Mouse (Mus musculus) hindbrain, embryonic 11.5 days (tissue): Measurements from ENCODE around the gene Wnt5b. TPM values are rescaled to one million over a fixed set of nuclear protein-coding genes. Genes with fewer than 3 reads are reported as not detected.
A peak's percentile ranks its signal among the peaks of the same experiment; 100 is the strongest.

ENCODE experiments used
- ATAC-seq: fragments of 200-750 bp; cut with Nextera tagmentation; 2 replicates; pipeline ENCODE4 v1.8.0; 2017; ENCODE audit warnings: mild to moderate bottlenecking, moderate TSS enrichment, moderate library complexity; ENCODE audit not compliant: low FRiP score
- DNase-seq: peaks from one replicate; pipeline ENCODE4 v3.0.0-alpha.2; 2015; ENCODE audit warnings: low spot score
- H3K27ac ChIP-seq: fragments of 300-500 bp; sonication (generic); 2 replicates; pipeline ENCODE4 v1.5.1; 2014; ENCODE audit warnings: mild to moderate bottlenecking, low read depth, low read length
- H3K27me3 ChIP-seq: fragments of 300-500 bp; sonication (generic); 2 replicates; pipeline ENCODE4 v1.6.1; 2014; ENCODE audit warnings: mild to moderate bottlenecking, low read length, moderate library complexity, mixed read lengths; ENCODE audit not compliant: control insufficient read depth, insufficient read depth
- H3K36me3 ChIP-seq: fragments of 300-500 bp; sonication (generic); 2 replicates; pipeline ENCODE4 v1.6.1; 2014; ENCODE audit warnings: mild to moderate bottlenecking, low read length, moderate library complexity, mixed read lengths; ENCODE audit not compliant: control insufficient read depth, insufficient read depth
- H3K4me1 ChIP-seq: fragments of 300-500 bp; sonication (generic); replicated peaks from 2 replicates; pipeline ENCODE4 v1.6.1; 2014; ENCODE audit warnings: low read length, mixed read lengths; ENCODE audit not compliant: control insufficient read depth, insufficient read depth
- H3K4me2 ChIP-seq: fragments of 300-500 bp; sonication (generic); replicated peaks from 2 replicates; pipeline ENCODE4 v1.6.1; 2014; ENCODE audit warnings: mild to moderate bottlenecking, low read depth, low read length
- H3K4me3 ChIP-seq: fragments of 300-500 bp; sonication (generic); 2 replicates; pipeline ENCODE4 v1.5.1; 2014; ENCODE audit warnings: low read depth, low read length
- H3K9ac ChIP-seq: fragments of 300-500 bp; sonication (generic); 2 replicates; pipeline ENCODE4 v1.6.1; 2014; ENCODE audit warnings: low read depth, low read length
- H3K9me3 ChIP-seq: fragments of 300-500 bp; sonication (generic); 2 replicates; pipeline ENCODE4 v1.6.1; 2016; ENCODE audit warnings: low read length; ENCODE audit not compliant: control insufficient read depth
- WGBS: fragments of 180-500 bp; shearing (Covaris S2); extraction: QIAGEN DNeasy Blood & Tissue Kit; methylation state at CpG from one replicate; pipeline ENCODE4 v1.1.7; 2014; 5-methylcytosine and 5-hydroxymethylcytosine counted together
- polyA plus RNA-seq: library from polyadenylated mRNA; unstranded; fragments of >200 nt; fragmentation: Nextera tagmentation; extraction: Ambion mirVana; gene quantifications from 2 replicates; pipeline ENCODE4 v1.2.1, GENCODE M21; 2014

Wnt5b gene
- 5.4 and 5.8 TPM in 2 replicates for polyA plus RNA-seq

DNA sequence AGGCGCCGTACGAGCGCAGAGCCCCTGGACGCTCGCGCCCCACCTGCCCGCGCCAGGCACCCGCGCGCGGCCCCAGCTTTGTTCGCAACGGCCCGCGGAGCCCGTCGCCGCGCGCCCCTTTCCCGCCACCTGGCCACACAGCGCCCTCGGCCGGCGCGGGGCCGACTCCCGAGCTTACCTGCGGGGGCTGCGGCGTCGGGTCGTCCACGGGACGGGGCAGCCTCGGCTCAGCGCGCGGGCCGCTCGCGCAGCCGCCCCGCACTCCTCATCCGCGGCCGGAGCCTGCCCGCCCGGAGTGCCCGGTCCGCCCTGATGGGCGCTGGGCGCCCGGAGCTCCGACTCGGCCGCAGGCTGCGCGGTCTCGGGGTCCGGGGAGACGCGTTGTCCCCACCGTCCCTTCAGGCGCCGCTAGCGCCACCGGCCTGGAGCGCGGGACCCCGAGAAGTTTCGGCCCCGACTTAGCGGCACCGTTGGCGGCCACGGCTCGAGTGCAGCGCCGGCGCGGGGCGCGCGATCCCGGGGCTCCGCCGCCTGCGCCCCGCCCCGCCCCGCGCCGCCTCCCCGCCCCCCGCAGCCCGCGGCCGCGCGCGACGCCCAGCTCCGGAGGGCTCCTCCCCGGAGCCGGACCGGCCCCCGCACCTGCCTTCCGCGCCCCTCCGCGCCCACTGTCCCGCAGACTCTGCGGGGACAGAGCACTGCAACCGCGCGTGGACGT lies at the start of gene Wnt5b:
Gene Wnt5b (minus strand): TSS at position 545 of the 715 bp plus-strand sequence.
- H3K36me3 ChIP-seq: no peaks in the 10 kb centered on the region
- peak within 1 kb of the TSS; percentile 75 for H3K4me3 ChIP-seq
- peak within 1 kb of the TSS; percentile 77 for H3K9ac ChIP-seq
- ATAC-seq (peak; percentile 73), DNase-seq (peak; percentile 64)
- H3K27me3 ChIP-seq: peaks cover 16% of the 10 kb centered on the region
- no peaks in the 10 kb centered on the region for H3K4me1 ChIP-seq
- H3K9me3 ChIP-seq: no peaks in the 10 kb centered on the region
- H3K27ac ChIP-seq: no peak within 1 kb of the TSS
- WGBS: under 1% methylated on average over 72 of the region's 120 CpGs
- peak within 1 kb of the TSS; percentile 91 for H3K4me2 ChIP-seq

DNA sequence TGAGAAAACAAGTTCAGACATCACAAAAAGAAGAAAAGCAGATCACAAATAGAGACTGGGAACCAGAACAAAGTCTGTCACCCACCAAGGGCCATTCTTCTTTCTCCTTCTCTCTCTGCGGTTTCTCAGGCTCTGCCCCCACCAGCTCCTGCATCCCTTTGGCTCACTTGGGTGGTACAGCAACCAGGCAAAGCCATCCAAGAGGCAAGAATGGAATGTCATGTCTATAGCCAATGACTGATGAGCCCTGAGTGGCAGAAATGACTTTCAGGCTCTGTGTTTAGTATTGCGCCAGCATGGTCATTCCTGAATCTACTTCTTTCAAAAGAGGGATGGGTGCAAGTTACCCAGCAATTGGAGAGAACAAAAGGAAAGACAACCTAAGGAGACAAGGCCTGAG lies 46.7 kb upstream of the Wnt5b start:
- ATAC-seq: no peak
- Histone ChIP-seq H3K4me3 (no peak overlapping the region), H3K9ac (no peak overlapping the region)

GRCm38 (mm10) chr6:119587897-119588296 lies 43.8 kb upstream of the Wnt5b start:
- DNase-seq (no peak), ATAC-seq (no peak)
- H3K36me3 ChIP-seq: no peaks in the 10 kb centered on the region
- H3K9me3 ChIP-seq: no peaks in the 10 kb centered on the region
- WGBS: 96% methylated on average over 2 of the region's 2 CpGs
- H3K27ac ChIP-seq: no peak overlapping the region
- H3K9ac ChIP-seq: no peak overlapping the region
- no peak overlapping the region for H3K4me3 ChIP-seq
- no peaks in the 10 kb centered on the region for H3K27me3 ChIP-seq
- H3K4me1 ChIP-seq: peaks cover 5% of the 10 kb centered on the region
- no peak overlapping the region for H3K4me2 ChIP-seq

More for the DNA sequence above, 46.7 kb upstream of the Wnt5b start:
- WGBS: 81% methylated on average over 2 of the region's 2 CpGs
- Histone ChIP-seq H3K4me1 (peaks cover 5% of the 10 kb centered on the region), H3K9me3 (no peaks in the 10 kb centered on the region), H3K27me3 (no peaks in the 10 kb centered on the region), H3K4me2 (no peak overlapping the region), H3K27ac (no peak overlapping the region), H3K36me3 (no peaks in the 10 kb centered on the region)
- no peak for DNase-seq

GRCm38 (mm10) chr6:119587454-119587853 lies 43.3 kb upstream of the Wnt5b start:
- Histone ChIP-seq H3K9ac (no peak overlapping the region), H3K27me3 (no peaks in the 10 kb centered on the region), H3K27ac (no peak overlapping the region), H3K36me3 (no peaks in the 10 kb centered on the region), H3K4me1 (peaks cover 5% of the 10 kb centered on the region), H3K4me2 (no peak overlapping the region), H3K4me3 (no peak overlapping the region), H3K9me3 (no peaks in the 10 kb centered on the region)
- ATAC-seq (no peak), DNase-seq (no peak)

GRCm38 (mm10) chr6:119585652-119586375 lies 41.7 kb upstream of the Wnt5b start:
- Histone ChIP-seq H3K9me3 (no peaks in the 10 kb centered on the region), H3K4me1 (peaks cover 5% of the 10 kb centered on the region), H3K4me2 (no peak overlapping the region), H3K4me3 (no peak overlapping the region), H3K27ac (peak overlapping the region; percentile 54; the same call in 1 of the 2 replicates), H3K36me3 (no peaks in the 10 kb centered on the region), H3K9ac (no peak overlapping the region), H3K27me3 (no peaks in the 10 kb centered on the region)
- DNase-seq: peak; percentile 68
- peak; percentile 60 for ATAC-seq
- 69% methylated on average over 5 of the region's 5 CpGs for WGBS

- H3K27me3 ChIP-seq: no peaks in the 10 kb centered on the region
- DNase-seq (no peak), ATAC-seq (no peak)
- no peaks in the 10 kb centered on the region for H3K9me3 ChIP-seq
- H3K9ac ChIP-seq: no peak overlapping the region
- H3K4me1 ChIP-seq: peaks cover 5% of the 10 kb centered on the region
- no peaks in the 10 kb centered on the region for H3K36me3 ChIP-seq
- WGBS: 81% methylated on average over 1 of the region's 1 CpGs
- H3K4me2 ChIP-seq: no peak overlapping the region
- no peak overlapping the region for H3K27ac ChIP-seq
- no peak overlapping the region for H3K4me3 ChIP-seq
Observed at GRCm38 (mm10) chr6:119584061-119584460, 39.9 kb upstream of the Wnt5b start.

DNA sequence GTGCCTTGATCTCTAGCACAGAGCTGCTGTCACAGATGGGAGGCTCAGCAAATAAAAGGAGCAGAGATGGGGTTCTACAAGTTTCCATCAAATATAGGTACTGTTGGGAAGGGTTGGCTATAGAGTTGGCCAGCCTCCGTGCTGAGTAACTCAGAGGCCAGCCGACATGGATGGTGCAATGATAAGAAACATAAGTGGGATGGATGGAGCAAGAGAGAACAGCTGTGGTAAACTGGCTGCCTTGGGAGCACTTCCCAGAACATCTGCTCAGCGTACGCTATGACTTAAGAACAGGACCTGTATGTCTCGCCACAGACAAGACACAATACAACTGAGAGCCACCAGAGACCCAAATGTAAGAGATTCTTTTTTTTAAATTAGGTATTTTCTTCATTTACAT lies 39.0 kb upstream of the Wnt5b start:
- Histone ChIP-seq H3K4me2 (no peak overlapping the region), H3K4me1 (peaks cover 5% of the 10 kb centered on the region), H3K27ac (no peak overlapping the region), H3K27me3 (no peaks in the 10 kb centered on the region), H3K9me3 (no peaks in the 10 kb centered on the region), H3K9ac (no peak overlapping the region), H3K36me3 (no peaks in the 10 kb centered on the region), H3K4me3 (no peak overlapping the region)
- 93% methylated on average over 5 of the region's 5 CpGs for WGBS
- ATAC-seq (no peak), DNase-seq (no peak)

GRCm38 (mm10) chr6:119576706-119577105 lies 32.6 kb upstream of the Wnt5b start:
- Histone ChIP-seq H3K4me3 (no peak overlapping the region), H3K4me2 (no peak overlapping the region), H3K9me3 (no peaks in the 10 kb centered on the region), H3K4me1 (no peaks in the 10 kb centered on the region), H3K9ac (no peak overlapping the region), H3K36me3 (0 out of 2 replicates have a peak, but pooled peaks cover 3% of the 10 kb centered on the region), H3K27me3 (no peaks in the 10 kb centered on the region), H3K27ac (no peak overlapping the region)
- whole genome bisulfite sequencing: 98% methylated on average over 4 of the region's 4 CpGs
- DNase-seq (no peak), ATAC-seq (no peak)

- 93% methylated on average over 12 of the region's 12 CpGs for WGBS
Observed at GRCm38 (mm10) chr6:119575331-119575730, 31.2 kb upstream of the Wnt5b start.

More at GRCm38 (mm10) chr6:119575331-119575730, 31.2 kb upstream of the Wnt5b start:
- H3K36me3 ChIP-seq: 0 out of 2 replicates have a peak, but pooled peaks cover 3% of the 10 kb centered on the region
- H3K4me3 ChIP-seq: no peak overlapping the region
- no peak for ATAC-seq
- no peaks in the 10 kb centered on the region for H3K27me3 ChIP-seq
- H3K4me1 ChIP-seq: no peaks in the 10 kb centered on the region
- no peak for DNase-seq
- no peak overlapping the region for H3K4me2 ChIP-seq
- H3K27ac ChIP-seq: no peak overlapping the region
- no peaks in the 10 kb centered on the region for H3K9me3 ChIP-seq
- H3K9ac ChIP-seq: no peak overlapping the region
